Mouse (Mus musculus): ENCODE data around the gene Cdr2. TPM values are rescaled to one million over a fixed set of nuclear protein-coding genes. Genes with fewer than 3 reads are reported as not detected.
"Not testable (repeated sequence)": the region's sequence is repeated elsewhere in the genome, so short reads cannot be mapped to it uniquely, and the experiment has no call there.

Gene Cdr2
- polyA plus RNA-seq (2015; fragmentation: Nextera tagmentation; extraction: Ambion mirVana): 15.7 and 19.8 TPM in 2 replicates

DNA sequence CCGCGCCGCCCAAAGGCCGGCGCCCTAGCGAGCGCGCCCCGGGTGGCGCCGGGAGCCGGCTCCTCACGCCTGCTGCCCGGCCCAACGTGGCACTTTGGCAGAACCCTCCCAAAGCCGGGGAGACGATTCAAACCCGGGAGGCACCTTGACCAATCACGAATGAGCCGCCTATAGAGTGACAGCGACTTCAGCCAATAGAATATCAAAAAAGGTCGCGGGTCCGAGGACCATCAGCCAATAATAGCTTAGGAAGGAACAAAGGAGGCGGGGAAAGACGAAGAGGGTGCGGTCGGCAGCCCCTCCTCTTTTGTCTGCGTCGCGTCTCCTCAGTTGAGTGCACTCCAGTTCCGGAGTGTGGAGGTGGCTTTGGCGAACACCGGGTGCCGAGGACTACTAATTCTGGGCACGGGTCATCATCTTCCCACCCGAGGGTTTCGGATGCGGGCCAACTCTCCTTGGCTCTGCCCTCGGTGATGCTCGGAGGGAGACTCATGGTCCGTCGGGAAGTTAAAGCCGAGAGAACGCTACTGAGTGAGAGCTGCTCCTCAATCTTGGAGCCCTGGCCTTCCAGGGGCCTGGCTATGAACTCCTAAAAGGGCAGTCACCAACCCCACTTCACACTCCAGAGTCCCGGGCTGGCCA lies at the start of gene Cdr2, which contains the start of gene Mfsd13b:
Cdr2 (minus strand) TSS at position 113 of the 642 bp plus-strand sequence.
Mfsd13b (plus strand) TSS at position 310 of the 642 bp plus-strand sequence.
- H3K4me2 ChIP-seq (ENCODE audit: low read depth, low read length): peak within 1 kb of the TSS; percentile 94
- ATAC-seq: peak; percentile 95
- WGBS: under 1% methylated on average over 46 of the region's 46 CpGs

DNA sequence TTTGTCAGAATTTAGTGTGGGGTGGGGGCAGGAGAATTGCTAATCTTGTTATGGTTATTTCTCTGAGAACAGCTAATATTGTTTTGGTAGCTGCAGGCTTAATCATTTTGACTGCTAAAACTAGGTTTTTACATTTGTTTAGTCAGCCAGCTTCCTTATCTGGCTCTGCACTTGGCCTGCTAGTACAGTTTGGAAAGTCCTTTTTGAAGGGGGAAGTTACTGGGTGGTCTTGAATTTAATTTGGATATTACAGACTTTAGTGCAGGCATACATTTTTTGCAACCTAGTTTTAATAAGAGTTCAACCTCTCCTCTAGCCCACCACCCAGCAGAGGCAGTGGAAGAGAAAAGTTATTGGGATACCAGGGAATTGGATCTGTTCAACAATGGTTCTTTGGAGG lies 47.8 kb upstream of the Cdr2 start:
- H3K36me3 ChIP-seq (ENCODE audit: control insufficient read depth, insufficient read depth, low read length); H3K27ac ChIP-seq (ENCODE audit: low read length); H3K9ac ChIP-seq (ENCODE audit: low read depth, low read length); H3K4me1 ChIP-seq (ENCODE audit: control insufficient read depth, insufficient read depth, low read length); H3K9me3 ChIP-seq (ENCODE audit: control insufficient read depth, low read length); H3K4me3 ChIP-seq (ENCODE audit: low read length); H3K4me2 ChIP-seq (ENCODE audit: low read depth, low read length); ATAC-seq; H3K27me3 ChIP-seq (replicated peaks; ENCODE audit: control insufficient read depth, insufficient read depth, low read length): not testable (repeated sequence)

More for the DNA sequence above, at the start of gene Cdr2, which contains the start of gene Mfsd13b:
- no peaks in the 10 kb centered on the region for H3K9me3 ChIP-seq (ENCODE audit: control insufficient read depth, low read length)
- peak within 1 kb of the TSS; percentile 89 for H3K9ac ChIP-seq (ENCODE audit: low read depth, low read length)
- peak within 1 kb of the TSS; percentile 84 for H3K27ac ChIP-seq (ENCODE audit: low read length)
- H3K4me3 ChIP-seq (ENCODE audit: low read length): peak within 1 kb of the TSS; percentile 89
- no peaks in the 10 kb centered on the region for H3K36me3 ChIP-seq (ENCODE audit: control insufficient read depth, insufficient read depth, low read length)
- H3K27me3 ChIP-seq (replicated peaks; ENCODE audit: control insufficient read depth, insufficient read depth, low read length): no peaks in the 10 kb centered on the region
- peaks cover 17% of the 10 kb centered on the region for H3K4me1 ChIP-seq (ENCODE audit: control insufficient read depth, insufficient read depth, low read length)

DNA sequence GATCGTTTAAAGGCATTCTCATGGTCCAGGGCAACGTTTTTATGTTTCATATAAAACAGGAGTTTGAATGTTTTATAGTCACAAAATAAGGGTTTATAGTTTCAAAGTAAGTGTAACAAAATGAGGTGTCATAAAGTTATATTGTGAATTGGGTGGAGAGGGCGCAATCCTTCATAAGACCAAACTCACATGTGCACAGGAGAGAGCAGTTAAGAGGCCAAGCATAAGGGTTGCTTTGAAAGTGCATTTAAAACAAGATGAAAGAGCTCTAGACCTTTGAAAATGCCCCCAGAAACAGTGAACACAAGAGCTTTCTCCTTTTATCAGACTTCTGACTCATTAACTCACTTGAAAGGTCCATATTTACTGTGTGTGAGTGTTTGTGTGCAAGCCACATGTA lies 44.2 kb upstream of the Cdr2 start:
- WGBS: 49% methylated on average over 3 of the region's 3 CpGs
- ATAC-seq: peak; percentile 59; the same call in 1 of the 2 replicates
- H3K4me2 ChIP-seq (ENCODE audit: low read depth, low read length): no peak overlapping the region

DNA sequence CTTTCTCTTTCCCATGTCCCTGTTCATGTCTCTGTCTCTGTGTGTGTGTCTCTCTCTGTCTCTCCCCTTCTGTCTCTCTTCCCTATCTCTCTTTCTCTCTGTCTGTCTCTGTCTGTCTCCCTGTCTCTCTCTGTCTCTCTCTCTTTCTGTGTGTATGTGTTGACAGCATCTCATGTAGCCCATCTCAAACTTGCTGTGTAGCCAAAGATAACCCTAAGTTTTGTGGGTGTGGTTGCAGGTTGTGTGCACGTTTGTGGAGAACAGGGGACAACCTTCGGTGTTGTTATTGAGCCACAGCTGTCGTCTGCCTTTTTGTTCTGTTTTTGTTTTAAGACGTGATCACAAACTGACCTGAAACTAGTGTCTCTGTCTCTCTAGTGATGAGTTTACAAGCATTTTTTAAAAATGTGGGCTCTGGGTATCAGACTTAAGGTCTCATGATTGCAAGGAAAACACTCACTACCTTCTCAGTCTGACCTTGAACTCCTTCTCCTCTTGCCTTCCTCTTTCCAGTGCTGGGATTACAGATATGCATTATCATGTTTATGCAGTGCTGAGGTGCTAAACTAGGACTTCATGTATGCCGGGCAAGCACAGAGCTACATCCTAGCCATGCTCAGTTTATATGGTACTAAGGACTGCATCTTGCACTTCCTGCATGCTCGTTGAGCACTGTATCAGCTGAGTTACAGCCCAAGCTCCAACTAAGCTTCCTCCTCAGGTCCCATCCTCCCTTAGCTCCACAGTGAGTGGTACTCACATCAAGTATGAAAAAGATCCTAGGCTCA lies 43.3 kb upstream of the Cdr2 start:
- Histone ChIP-seq H3K27ac (ENCODE audit: low read length) (no peak overlapping the region), H3K36me3 (ENCODE audit: control insufficient read depth, insufficient read depth, low read length) (no peaks in the 10 kb centered on the region), H3K4me3 (ENCODE audit: low read length) (no peak overlapping the region), H3K4me2 (ENCODE audit: low read depth, low read length) (no peak overlapping the region), H3K4me1 (ENCODE audit: control insufficient read depth, insufficient read depth, low read length) (no peaks in the 10 kb centered on the region), H3K9me3 (ENCODE audit: control insufficient read depth, low read length) (no peaks in the 10 kb centered on the region), H3K27me3 (replicated peaks; ENCODE audit: control insufficient read depth, insufficient read depth, low read length) (no peaks in the 10 kb centered on the region), H3K9ac (ENCODE audit: low read depth, low read length) (no peak overlapping the region)
- 63% methylated on average over 6 of the region's 6 CpGs for WGBS
- peak; percentile 48; the same call in 1 of the 2 replicates for ATAC-seq

More for the DNA sequence above, 44.2 kb upstream of the Cdr2 start:
- Histone ChIP-seq H3K36me3 (ENCODE audit: control insufficient read depth, insufficient read depth, low read length) (no peaks in the 10 kb centered on the region), H3K4me3 (ENCODE audit: low read length) (no peak overlapping the region), H3K27me3 (replicated peaks; ENCODE audit: control insufficient read depth, insufficient read depth, low read length) (no peaks in the 10 kb centered on the region), H3K9me3 (ENCODE audit: control insufficient read depth, low read length) (no peaks in the 10 kb centered on the region), H3K9ac (ENCODE audit: low read depth, low read length) (no peak overlapping the region), H3K27ac (ENCODE audit: low read length) (no peak overlapping the region), H3K4me1 (ENCODE audit: control insufficient read depth, insufficient read depth, low read length) (no peaks in the 10 kb centered on the region)

DNA sequence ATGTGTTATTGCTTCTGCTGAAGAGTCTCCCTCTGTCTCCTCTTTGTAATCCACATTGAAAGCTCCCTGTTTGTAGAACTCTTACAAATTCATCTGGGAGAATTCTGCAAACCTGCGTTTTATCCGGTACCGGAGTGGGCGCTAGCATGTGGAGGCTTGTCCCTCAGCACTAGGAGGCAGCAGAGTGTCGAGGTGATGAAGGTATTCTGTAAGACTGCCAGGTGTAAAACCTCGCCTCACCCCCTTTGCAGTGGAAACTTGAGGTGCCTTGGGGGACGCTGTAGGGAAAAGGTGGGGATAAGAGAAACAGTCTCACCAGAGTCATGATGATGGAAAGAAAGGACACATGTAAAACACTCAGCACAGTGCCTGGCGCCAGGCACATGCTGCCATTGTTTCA lies 38.2 kb upstream of the Cdr2 start:
- 30% methylated on average over 8 of the region's 8 CpGs for WGBS
- Histone ChIP-seq H3K27me3 (replicated peaks; ENCODE audit: control insufficient read depth, insufficient read depth, low read length) (no peaks in the 10 kb centered on the region), H3K9ac (ENCODE audit: low read depth, low read length) (no peak overlapping the region), H3K4me1 (ENCODE audit: control insufficient read depth, insufficient read depth, low read length) (no peaks in the 10 kb centered on the region), H3K36me3 (ENCODE audit: control insufficient read depth, insufficient read depth, low read length) (no peaks in the 10 kb centered on the region), H3K9me3 (ENCODE audit: control insufficient read depth, low read length) (no peaks in the 10 kb centered on the region), H3K27ac (ENCODE audit: low read length) (no peak overlapping the region), H3K4me3 (ENCODE audit: low read length) (no peak overlapping the region), H3K4me2 (ENCODE audit: low read depth, low read length) (no peak overlapping the region)
- ATAC-seq: no peak

DNA sequence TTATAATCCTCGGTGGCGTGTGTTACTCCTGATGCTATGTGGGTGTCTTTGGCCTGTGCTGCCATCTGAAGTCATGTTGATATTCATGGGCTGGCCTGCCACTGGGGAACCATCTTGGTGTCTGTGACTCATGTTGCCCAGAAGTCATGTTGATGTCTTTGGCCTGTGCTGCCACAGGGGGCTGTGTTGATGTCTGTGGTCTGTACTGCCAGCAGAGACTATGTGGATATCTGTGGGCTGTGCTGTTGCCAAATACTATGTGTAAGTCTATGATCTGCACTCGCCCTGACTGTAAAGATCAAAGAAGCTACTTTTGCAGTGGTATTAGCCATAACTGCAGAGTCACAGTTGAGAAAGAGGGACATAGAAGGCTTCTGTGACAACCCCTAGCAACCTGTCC lies 36.7 kb upstream of the Cdr2 start:
- Histone ChIP-seq H3K27me3 (replicated peaks; ENCODE audit: control insufficient read depth, insufficient read depth, low read length) (no peaks in the 10 kb centered on the region), H3K4me3 (ENCODE audit: low read length) (no peak overlapping the region), H3K27ac (ENCODE audit: low read length) (no peak overlapping the region), H3K4me1 (ENCODE audit: control insufficient read depth, insufficient read depth, low read length) (no peaks in the 10 kb centered on the region), H3K4me2 (ENCODE audit: low read depth, low read length) (no peak overlapping the region), H3K9me3 (ENCODE audit: control insufficient read depth, low read length) (no peaks in the 10 kb centered on the region), H3K36me3 (ENCODE audit: control insufficient read depth, insufficient read depth, low read length) (no peaks in the 10 kb centered on the region), H3K9ac (ENCODE audit: low read depth, low read length) (no peak overlapping the region)
- no peak for ATAC-seq
- 81% methylated on average over 3 of the region's 3 CpGs for WGBS

DNA sequence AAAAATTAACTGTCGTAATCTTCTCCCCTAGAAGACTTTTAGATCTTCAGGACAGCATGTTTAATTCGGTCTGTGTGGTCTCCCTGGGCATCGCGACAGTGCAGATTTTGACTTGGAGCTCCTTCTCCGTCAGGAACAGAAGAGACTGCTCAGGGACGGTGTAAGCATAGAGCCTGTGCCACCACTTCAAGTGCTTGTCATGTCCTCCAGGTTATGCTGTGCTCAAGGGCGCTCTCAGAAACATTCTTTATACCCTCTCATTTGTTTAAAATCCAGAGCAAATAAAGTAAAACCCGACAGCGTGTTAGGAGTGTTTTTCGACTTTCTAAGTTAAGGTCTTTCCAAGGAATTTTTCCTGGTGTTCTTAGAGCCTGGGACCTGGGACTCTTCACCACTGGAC lies 32.4 kb upstream of the Cdr2 start:
- ATAC-seq: no peak
- H3K9ac ChIP-seq (ENCODE audit: low read depth, low read length): no peak overlapping the region
- no peak overlapping the region for H3K27ac ChIP-seq (ENCODE audit: low read length)
- no peaks in the 10 kb centered on the region for H3K27me3 ChIP-seq (replicated peaks; ENCODE audit: control insufficient read depth, insufficient read depth, low read length)
- H3K4me1 ChIP-seq (ENCODE audit: control insufficient read depth, insufficient read depth, low read length): no peaks in the 10 kb centered on the region
- H3K4me2 ChIP-seq (ENCODE audit: low read depth, low read length): no peak overlapping the region
- H3K36me3 ChIP-seq (ENCODE audit: control insufficient read depth, insufficient read depth, low read length): no peaks in the 10 kb centered on the region
- 74% methylated on average over 10 of the region's 10 CpGs for WGBS
- H3K4me3 ChIP-seq (ENCODE audit: low read length): no peak overlapping the region
- H3K9me3 ChIP-seq (ENCODE audit: control insufficient read depth, low read length): no peaks in the 10 kb centered on the region

DNA sequence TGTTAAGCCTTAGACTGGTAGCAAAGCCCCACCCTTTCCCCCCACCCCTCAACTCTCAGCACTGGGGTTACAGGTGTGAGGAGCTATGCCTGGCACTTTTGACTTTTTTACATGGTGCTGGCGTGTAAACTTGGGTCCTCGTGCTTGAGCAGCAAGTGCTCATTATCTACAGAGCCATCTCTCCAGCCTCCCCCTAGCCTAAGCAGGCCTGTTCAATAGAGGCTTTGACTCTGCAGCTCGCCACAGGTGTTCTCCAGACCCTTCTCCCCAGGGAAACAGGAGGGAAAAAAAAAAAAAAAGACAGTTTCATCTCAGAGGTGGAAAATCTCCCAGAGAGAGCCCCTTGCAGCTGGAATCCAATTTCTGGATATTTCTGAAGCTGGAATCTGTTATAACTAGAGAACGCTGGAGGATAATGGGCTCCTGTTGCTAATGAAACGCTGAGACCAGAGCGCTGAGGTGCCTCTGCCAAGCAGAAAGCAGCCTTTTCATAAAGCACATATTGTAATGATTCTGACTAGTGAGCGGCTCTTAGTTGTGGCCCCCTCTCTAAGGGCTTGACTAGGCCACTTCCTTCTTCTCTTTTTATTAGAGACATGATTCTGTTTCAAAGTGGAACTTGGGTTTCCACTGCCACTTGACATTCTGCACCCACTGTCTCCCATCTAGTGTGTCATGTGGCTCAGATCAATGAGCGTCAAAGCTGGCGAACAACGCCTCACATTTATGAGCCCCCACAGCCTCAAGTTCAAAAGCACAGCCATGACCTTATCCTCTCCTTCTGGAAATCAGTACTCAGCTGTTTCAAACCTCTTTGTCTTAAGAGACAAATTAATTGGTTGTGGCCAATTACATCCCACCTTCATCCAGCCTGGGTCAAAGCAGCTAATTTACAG lies 29.9 kb upstream of the Cdr2 start:
- H3K36me3 ChIP-seq (ENCODE audit: control insufficient read depth, insufficient read depth, low read length): no peaks in the 10 kb centered on the region
- no peak overlapping the region for H3K4me2 ChIP-seq (ENCODE audit: low read depth, low read length)
- no peaks in the 10 kb centered on the region for H3K27me3 ChIP-seq (replicated peaks; ENCODE audit: control insufficient read depth, insufficient read depth, low read length)
- H3K27ac ChIP-seq (ENCODE audit: low read length): no peak overlapping the region
- no peak overlapping the region for H3K4me3 ChIP-seq (ENCODE audit: low read length)
- no peaks in the 10 kb centered on the region for H3K4me1 ChIP-seq (ENCODE audit: control insufficient read depth, insufficient read depth, low read length)
- 63% methylated on average over 10 of the region's 10 CpGs for WGBS
- ATAC-seq: no peak
- H3K9me3 ChIP-seq (ENCODE audit: control insufficient read depth, low read length): no peaks in the 10 kb centered on the region
- no peak overlapping the region for H3K9ac ChIP-seq (ENCODE audit: low read depth, low read length)

Data from intestine, embryonic 16.5 days (tissue).